Mouse (Mus musculus) embryo, embryonic 10.5 days (tissue): ENCODE results near the gene Prrc2b.
A peak's percentile ranks its signal among the peaks of the same experiment; 100 is the strongest.

Experiments
- DNase-seq: peaks from one replicate; pipeline ENCODE4 v3.0.0-alpha.2; 2015; ENCODE audit warnings: low spot score

The Prrc2b gene

DNA sequence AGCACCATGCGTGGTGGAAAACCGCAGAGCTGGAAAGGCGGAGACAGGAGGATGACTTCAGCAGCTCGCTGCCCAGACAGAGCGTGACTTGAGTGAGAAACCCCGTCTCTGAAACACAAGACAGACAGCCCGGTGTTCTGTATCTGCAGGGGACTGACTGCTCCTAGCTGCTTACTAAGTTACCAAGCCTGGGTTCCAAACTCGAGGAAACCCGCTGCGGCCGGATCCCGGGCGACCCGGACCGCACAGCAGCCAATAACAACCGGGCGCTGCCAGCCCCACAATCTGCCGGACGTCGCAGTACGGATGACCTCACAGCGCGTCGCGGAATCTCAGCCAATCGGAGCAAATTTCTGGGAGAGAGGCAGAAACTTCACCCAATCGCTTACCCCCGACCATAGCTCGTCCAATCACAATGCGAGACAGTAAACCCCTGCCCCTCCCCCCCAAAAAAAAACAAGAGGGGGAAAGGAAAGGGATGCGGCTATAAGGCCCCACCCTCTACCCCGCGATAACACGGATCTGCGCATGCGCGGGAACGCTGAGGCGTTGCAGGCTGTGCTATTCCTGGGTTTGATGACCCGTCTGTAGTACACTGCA is 13.1 kb upstream of the Prrc2b start:
- DNase-seq, result peak; percentile 100

DNA sequence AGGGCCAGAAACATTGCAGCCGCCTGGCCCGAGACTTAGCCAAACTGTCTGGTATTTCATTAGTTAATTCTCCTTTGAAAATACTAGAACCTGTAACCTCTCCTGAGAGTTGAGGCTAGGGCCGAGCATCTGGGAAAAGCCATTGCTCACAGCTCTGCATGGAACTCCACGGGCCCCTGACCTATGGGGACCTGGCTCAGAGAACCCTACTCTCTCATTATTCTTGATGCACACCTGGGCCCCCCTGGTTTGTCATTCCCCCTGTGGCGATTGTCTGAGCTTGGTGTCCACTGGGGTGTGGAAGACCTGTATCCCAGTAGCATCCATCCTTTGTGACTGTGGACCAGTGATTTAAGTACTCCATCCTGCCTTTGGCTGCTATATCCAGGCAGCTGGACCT is 11.5 kb upstream of the Prrc2b start:
- DNase-seq, result no peak

DNA sequence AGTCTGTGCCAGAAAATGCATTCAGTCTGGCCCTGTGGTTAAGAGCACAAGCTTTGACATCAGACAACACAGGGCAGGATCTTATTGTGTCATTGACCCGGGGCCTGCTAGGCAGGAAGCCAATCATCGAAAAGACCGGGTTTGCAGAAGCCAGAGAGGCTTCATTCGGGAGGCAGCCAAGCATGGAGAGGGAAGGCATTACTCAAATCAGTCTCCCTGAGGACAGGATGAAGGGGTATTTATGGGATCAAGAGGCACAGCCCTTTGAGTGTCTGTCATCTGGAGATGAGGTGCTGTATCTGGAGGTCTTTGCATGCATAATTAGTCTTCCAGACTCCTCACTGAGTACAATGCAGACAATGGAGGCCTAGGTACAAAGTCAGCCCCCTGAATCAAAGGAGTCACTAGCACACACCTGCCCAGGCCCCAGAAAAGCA is 10.4 kb upstream of the Prrc2b start:
- DNase-seq, result no peak

DNA sequence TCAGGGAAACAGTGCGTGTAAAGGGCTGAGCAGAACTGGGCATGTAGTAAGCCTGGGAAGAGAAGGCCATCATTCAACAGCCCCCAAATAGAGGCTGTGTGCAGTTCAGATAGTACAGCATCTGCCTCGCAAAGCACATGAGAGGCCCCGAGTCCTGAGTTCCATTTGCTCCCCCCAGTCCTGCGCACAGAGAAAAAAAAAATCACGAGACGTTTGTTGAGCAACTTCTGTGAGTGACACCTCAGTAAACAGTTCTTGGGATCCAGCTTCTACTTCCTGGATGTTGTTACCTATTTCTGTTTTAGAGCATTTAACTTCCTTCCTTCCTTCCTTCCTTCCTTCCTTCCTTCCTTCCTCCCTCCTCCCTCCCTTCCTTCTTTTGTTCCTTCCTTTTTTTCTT is 9.3 kb upstream of the Prrc2b start:
- no peak for DNase-seq

DNA sequence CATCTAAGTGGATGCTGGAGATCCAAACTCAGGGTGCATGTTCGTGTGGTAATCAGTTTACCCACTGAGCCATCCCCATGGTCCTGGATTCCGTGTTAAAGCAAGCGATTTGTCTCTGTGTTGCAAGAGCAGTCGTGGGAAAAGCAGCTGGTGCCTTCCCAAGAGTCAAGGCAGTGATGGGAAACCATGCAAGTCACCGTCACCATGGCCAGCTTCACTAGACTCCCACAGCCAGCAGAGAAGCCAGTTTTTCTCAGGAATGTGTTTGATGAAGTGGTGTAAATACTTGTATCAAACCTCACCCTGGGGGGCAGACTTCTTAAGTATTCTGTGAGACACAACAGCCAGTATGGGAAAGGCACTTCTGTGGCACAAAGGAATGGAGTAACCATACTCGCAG is 8.5 kb upstream of the Prrc2b start:
- DNase-seq, result no peak

DNA sequence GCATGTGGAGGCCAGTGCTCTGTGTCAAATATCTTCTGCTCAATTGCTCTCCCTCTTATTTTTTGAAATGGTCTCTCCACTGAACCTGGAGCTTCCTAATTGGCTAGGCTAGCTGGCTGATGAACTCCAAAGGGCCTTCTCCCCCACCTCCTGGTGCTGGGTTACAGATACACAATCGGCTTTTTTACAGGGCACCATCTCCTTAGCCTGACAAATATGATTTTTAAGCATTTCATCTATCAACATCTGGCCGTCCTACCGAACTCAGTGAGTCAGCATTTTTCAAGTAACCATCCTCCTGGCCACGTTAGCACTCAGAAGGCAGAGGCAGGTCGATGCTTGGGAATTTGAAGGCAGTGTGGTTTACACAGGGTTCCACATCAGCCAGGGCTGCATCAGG is 6.2 kb upstream of the Prrc2b start:
- no peak for DNase-seq

DNA sequence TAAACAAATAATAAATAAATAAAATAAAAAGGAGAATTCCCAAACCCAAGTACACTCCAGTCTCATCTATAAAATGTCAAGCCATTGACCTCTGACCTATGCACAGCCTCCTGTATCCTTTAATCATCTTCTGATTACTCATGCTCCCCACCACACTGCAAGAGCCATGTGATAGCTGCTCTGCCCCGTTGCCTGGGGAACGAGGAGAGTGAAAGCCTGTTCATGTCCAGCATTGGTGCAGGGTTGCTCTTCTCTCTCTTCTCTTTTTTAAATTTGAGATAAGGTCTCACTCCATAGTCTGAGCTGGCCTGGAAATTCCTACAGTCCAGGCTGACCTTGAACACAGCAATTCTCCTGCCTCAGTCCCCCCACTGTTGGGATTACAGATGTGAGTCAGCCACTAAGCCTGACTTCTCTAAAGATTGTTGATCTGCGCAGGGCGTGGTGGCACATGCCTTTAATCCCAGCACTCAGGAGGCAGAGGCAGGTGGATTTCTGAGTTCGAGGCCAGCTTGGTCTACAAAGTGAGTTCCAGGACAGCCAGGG is 4.2 kb upstream of the Prrc2b start:
- DNase-seq, result peak; percentile 25

DNA sequence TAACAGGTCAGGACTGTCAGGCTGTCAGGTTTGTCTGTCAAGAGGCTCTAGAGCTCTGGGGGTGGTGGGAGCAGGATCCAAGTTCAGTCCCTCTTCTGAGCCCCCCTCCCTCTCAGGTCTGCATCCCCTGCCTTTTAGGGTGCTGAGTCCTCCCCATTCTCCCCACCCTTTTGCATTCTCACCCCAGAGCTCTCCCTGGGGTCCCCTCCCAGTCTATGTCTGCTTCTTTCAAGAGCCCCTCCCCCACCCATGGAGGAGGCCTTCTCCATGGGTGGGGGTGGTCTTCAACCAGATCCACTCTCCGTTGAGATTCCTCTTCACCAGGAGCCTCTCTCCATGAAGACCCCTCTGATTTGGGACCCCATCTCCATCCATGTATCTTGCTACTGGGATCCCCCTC is 747 bp upstream of the Prrc2b start:
- no peak for DNase-seq

DNA sequence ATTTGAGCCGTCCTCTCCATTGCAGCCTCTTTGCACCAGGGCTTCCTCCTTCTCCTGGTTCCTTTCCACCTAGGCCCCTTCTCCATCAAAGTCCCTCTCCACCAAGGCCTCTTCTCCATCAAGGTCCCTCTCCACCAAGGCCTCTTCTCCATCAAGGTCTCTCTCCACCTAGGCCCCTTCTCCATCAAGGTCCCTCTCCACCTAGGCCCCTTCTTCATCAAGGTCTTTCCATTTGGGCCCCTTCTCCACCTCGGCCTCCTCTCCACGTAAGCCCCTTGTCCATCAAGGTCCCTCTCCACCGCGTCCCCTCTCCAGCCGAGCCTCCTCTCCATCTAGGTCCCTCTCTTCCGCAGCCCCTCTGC is 339 bp upstream of the Prrc2b start:
- no peak for DNase-seq

DNA sequence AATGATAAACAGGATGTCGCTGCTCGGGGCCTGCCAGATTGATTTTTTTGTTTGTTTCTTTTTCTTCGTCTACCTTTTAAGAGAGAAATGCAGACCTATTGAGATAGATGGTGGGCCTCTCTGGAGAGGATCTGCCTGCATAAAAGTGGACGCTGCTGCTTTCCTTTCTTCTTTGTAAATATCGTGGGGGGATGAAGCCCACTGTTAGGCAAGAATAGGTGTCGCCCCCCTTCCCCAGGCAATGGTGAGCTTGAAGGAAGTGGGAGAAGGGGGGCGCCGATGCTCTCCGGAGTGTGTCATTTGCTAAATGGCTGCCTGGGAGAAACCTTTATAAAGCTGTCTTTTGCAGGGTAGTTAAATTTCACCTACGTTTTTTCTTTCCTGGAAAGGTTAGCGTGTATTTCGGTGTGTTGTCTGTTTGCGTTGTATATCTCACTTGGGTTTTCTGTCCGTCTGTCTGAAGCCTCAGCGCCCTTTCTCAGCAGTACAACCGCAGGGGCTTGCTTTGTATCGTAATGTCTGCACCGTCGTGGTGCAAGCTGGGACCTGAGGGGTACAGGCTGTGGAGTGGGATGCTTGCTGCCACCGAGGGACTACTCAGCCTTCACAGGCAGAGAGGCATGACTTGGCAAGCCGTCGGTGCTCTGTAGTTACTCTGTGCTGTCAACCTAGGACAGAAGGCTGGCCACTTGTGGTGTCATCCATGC is 931 bp downstream of the Prrc2b start:
- peak; percentile 77 for DNase-seq

DNA sequence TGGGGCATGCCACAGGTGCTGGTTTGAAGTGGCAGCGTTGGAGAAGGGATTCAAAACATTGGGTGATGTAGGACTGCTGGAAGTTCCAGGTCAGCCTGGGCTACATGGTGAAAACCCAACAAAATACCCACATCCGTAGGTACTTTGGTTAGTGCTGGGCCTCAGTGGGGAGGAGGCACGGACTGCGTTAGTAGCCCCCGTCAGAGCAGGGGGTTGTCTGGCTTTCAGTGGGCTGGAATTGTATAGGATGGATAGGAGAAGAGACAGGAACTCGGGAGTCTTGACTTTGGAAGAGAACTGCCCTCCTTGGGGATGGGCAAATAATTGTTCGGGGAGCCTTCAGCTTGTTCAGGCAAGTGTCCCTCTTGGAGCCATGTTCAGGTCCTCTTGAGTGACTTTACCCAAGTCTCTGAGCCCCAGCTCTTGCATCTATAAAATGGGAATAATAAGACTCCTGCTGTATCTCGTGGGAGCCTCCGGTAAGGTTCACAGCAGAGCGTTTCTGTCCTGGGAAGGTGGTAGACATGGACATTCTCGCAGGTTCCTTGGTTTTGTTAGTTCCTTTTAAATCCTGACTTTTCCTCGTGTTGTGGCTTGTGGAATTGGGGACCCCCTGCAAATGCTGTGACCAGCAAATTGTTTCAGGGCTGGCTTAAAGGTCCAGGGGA is 1.6 kb downstream of the Prrc2b start:
- DNase-seq, result no peak

DNA sequence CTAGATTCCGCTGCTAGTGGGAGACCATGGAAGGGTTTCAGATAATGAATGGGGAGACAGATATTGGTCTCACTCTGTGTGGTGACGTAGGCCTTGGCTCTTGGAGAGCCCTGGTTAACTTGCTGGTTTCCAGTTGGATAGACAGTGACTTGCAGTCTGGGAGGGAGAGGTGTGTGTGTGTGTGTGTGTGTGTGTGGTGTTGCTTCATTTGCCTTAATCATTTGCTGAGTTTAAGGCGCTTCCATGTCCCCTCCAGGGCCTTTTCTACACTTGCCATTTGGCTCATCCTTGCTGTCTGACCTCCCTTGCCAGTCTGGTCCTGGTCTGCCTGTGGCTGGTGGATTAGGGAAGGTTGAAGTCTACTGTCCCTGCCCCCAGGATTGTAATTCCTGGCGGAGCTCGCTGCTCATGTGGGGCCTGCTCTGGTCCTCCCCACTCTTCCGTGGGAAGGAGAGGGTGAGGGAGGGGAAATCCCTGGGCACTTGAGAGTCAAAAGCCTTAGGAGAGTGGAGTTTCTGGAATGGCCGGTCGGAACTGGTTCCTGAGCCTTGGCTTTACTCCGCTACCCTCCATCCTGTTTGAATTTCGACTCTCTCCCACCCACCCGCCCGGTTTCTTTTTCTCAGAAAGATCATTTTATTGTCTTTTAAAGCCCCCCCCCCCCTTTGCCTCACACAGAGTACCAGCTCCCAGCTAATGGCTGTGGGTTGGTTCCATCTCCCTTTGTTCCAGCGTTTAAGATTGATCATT is 2.3 kb downstream of the Prrc2b start:
- DNase-seq, result peak; percentile 59

DNA sequence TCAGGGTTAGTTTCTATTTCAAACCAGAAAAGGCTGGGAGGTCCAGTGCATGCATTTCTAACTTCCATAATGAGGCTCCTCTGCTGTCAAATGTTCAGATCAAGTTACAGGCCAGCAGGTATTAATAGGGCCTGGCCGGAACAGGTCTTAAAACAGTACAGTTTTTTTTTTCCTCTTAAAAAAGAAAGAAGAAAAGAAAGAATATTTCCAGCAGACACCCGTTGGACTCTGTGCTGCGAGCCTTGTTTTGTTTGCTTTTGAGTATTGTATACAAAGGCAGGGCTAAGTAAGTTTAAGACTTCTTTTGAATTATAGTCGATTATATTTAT is 2.9 kb downstream of the Prrc2b start:
- no peak for DNase-seq

DNA sequence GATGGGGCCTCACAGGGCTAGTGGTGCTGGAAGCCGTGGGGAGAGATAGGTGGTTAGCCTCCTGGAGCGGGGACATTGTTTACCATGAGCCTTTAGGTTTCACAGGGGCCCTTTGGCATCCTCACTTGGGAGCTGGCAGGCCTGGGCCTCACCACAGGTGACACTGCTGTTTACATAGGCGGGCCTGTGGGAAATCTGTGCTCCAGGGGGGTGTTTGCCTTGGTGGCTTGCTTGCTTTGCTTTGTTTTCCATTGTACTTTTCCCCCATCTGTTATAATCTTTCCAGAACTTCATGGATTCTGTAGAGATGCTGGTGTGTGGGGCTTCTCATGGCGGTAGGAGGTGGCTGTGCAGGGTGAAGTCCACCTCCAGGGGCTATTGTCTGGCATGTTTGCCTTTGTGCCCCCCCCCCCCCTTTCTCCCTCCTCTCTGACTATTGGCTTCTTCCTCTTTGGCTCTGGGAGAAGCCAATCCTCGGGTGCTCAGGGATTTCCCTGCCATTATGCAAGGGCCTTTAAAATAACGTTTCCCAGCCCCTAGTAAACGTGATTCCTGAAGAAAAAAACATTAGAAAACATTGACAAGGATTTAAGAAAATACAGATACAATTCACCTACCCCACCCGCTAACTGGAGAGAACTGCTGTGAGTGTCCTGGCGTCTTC is 3.6 kb downstream of the Prrc2b start:
- DNase-seq, result no peak

DNA sequence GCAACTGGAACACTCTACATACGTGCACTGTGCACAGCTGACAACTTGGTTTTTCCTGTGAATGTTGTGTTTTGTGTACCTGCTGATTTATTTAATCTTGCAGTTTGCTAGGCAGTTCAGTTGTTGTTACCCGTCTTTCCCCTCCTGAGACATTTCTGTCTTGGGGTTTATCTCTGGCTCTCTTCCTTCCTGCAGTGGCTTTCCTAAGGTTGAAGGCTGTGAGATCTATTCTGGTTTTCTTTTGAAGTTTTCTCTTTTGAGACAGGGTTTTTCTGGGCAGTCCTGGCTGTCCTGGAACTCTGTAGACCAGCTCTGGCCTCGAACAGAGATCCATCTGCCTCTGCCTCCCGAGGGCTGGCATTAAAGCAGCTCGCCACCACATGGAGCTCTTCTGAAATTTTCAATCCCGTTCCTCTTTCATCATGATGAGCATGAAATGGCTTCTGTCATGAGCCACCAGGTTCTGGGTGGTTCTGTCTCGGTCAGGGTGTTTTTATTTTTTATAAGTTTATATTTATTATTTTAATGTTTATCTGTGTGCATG is 4.2 kb downstream of the Prrc2b start:
- DNase-seq, result no peak

DNA sequence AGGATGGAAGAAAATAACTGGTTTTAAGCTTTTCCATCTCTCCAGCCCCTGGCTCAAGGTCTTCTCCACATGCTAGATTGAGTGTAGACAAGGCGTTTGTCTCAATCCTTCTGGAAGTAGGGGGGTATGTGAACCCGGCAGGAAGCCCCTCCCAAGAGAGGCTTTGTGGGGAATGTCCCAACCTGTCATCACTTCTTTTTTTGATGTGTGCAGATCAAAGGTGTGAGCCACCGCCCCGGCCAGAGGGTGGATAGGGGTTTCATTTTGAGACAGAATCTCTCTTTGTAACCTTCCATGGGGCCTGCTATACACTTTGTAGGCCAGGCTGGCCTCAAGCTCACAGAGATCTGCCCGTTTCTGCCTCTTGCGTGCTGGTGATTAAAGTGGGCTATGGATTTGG is 4.7 kb downstream of the Prrc2b start:
- no peak for DNase-seq

DNA sequence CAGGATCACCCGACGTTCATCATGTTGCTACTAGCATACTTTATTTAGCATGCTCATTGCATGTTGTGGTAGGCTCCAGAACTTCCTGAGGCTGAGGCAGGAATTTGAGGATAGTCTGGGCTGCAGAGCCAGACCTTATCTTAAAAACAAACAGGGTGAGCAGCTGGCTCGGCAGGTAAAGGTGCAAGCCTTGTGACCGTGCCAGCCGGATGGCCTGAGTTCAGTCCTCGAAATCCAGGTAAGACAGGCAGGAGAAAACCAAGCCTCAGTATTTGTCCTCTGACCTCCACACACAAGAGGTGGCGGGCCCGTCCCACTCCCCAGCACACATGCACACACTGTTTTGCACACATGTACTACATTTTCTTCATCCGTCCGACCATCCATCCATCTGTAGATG is 5.8 kb downstream of the Prrc2b start:
- DNase-seq, result no peak

DNA sequence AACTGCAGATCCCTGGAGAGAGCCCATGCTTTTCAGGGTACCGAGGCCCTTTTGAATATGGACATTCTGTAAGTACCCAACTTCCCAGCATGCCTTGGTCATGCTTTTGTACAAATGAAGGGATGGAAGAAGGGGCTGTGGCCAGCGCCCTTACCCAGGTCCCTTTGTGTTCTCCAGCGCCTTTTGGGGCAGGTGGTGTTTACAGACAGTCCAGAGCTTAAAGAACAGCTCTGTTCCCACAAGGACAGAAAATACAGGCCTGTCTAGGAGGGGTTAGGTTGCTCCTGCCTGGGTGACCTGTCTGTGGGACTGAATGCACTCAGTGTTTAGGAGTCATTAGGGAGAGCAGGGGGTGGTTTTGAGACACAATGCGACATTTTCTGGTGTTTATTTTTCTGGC is 6.4 kb downstream of the Prrc2b start:
- DNase-seq, result no peak

DNA sequence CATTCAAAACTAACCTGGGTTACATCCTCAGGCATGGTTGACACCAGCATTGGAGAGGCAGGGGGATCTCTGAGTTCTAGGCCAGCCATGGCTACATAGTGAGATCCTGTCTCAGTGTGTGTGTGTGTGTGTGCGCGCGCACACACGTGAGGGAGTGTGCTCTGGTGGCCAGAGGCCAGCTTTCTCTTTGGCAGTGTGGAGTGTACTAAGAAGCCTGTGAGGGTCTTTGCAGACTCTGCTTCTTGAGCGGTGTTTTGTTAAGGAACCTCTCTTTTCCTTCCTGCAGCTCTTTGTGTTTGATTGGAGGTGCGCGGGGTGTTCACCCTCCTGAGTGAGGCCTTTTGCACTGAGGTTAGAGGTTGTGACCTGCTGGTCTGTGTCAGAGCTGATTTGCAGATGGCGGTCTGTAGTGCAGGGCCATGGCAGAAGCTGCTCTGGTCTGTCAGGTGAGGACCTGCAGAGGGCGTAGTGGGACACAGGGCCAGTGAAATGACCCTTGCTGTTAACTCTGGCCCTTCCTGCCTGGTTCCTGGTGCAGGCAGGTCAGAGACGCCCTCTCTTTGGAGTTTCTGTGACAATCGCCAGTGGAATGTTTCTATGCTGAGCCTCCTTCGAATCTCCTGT is 7.8 kb downstream of the Prrc2b start:
- DNase-seq, result no peak

DNA sequence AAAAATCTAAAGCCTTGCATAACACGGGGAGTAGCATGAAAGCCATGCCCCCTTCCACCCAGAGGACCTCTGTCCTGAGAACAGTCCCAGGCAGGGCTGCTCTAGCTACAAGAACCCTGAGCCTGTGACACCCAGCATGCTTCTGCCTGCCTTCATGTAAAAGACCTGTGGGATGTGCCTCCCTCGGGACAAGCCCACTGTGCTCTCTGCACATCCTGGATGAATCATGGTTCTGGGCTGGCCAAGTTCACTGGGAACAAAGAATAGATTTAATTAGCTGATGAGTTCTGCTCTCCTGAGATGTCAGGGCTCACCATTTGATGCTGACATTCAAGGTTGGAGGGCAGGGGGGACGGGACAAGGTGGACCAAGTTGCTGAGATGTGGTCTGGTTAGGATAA is 9.6 kb downstream of the Prrc2b start:
- no peak for DNase-seq

DNA sequence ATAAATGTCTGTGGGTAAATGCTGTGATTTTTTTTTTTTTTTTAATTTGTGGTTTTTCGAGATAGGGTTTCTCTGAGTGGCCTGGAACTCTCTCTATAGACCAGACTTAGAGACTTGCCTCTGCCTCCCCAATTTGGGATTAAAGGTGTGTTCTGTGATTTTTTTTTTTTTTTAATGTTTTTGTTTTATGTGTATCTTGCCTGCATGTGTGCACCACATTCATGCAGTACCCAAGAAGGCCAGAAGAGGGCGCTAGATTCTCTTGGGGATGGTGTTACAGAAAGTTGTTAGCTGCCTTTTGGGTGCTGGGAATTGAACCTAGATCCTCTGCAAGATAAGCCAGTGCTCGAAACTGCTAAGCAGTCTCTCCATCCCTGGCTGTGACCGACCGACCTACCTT is 10.1 kb downstream of the Prrc2b start:
- DNase-seq, result no peak

DNA sequence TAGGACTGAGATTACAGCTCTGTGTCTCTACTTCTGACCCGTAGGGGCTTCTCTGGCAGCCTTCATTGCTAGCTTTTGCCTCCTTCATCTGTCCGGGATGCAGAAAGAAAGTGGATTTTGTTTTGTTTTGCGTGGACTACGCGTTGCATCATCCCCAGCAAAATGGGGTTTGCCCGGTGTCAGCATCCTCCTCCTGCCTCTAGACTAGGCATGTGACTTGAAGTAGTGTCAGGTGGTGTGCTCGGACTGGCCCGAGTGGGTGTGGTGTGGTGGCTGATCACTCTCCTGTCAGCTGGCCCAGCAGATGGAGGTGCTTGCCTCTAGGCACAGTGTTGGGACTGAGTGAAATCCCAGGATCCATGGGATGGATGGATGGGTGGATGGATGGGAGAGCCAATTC is 11.2 kb downstream of the Prrc2b start:
- no peak for DNase-seq
